Mouse (Mus musculus) heart, embryonic 16.5 days (tissue): Measurements from ENCODE around the gene Mfng. TPM values are rescaled to one million over a fixed set of nuclear protein-coding genes. Genes with fewer than 3 reads are reported as not detected.
A peak's percentile ranks its signal among the peaks of the same experiment; 100 is the strongest.

Experiments used
- ATAC-seq: fragments of 200-750 bp; cut with Nextera tagmentation; replicated peaks from 2 replicates; pipeline ENCODE4 v1.8.0; 2017; ENCODE audit warnings: moderate number of reproducible peaks; ENCODE audit not compliant: insufficient read depth, low FRiP score; ENCODE audit errors: extremely low read depth
- H3K27ac ChIP-seq: fragments of 300-500 bp; sonication (generic); 2 replicates; pipeline ENCODE4 v1.5.1; 2014; ENCODE audit warnings: mild to moderate bottlenecking, low read length, control low read depth, moderate library complexity
- H3K27me3 ChIP-seq: fragments of 300-500 bp; sonication (generic); 2 replicates; pipeline ENCODE4 v1.6.1; 2014; ENCODE audit warnings: low read length, mixed read lengths; ENCODE audit not compliant: control insufficient read depth, insufficient read depth
- H3K36me3 ChIP-seq: fragments of 300-500 bp; sonication (generic); 2 replicates; pipeline ENCODE4 v1.6.1; 2014; ENCODE audit not compliant: control insufficient read depth, insufficient read depth
- H3K4me1 ChIP-seq: fragments of 300-500 bp; sonication (generic); 2 replicates; pipeline ENCODE4 v1.6.1; 2014; ENCODE audit warnings: low read length, mixed read lengths; ENCODE audit not compliant: control insufficient read depth, insufficient read depth
- H3K4me2 ChIP-seq: fragments of 300-500 bp; sonication (generic); 2 replicates; pipeline ENCODE4 v1.6.1; 2014; ENCODE audit warnings: low read depth, mild to moderate bottlenecking, control low read depth, low read length
- H3K4me3 ChIP-seq: fragments of 300-500 bp; sonication (generic); 2 replicates; pipeline ENCODE4 v1.5.1; 2014; ENCODE audit warnings: mild to moderate bottlenecking, control low read depth, low read length
- H3K9ac ChIP-seq: fragments of 300-500 bp; sonication (generic); 2 replicates; pipeline ENCODE4 v1.6.1; 2014; ENCODE audit warnings: low read length, control low read depth
- H3K9me3 ChIP-seq: fragments of 300-500 bp; sonication (generic); replicated peaks from 2 replicates; pipeline ENCODE4 v1.6.1; 2016; ENCODE audit warnings: low read length; ENCODE audit not compliant: control insufficient read depth
- WGBS: fragments of 180-500 bp; shearing (Covaris S2); extraction: QIAGEN DNeasy Blood & Tissue Kit; methylation state at CpG from one replicate; pipeline ENCODE4 v1.1.7; 2014; 5-methylcytosine and 5-hydroxymethylcytosine counted together
- polyA plus RNA-seq: library from polyadenylated mRNA; unstranded; fragments of >200 nt; fragmentation: Nextera tagmentation; extraction: Ambion mirVana; gene quantifications from 2 replicates; pipeline ENCODE4 v1.2.1, GENCODE M21; 2015

The Mfng gene
- polyA plus RNA-seq, 1 experiment from 2014 or later, result 19.8 TPM

DNA sequence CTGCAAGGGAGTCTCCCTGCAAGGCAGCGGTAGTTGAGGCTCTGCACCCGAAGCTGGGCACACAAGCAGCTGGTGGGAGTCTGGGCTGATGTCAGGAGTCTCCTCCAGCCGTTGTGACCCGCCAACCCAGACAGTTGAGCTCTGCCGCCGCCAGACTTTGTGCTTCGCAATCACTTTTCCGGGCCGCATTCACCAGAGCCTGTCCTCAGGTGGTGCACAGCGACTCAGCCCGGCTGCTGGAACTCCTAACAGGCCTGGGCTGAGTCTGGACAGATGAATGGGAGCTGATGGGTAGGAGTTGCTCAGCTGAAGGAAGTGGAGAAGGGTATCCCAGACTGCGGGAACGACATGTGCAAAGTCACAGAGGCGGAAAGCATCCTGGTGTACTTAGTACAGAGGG lies 53.9 kb downstream of the Mfng start:
- WGBS, result 9% methylated on average over 14 of the region's 14 CpGs
- Histone ChIP-seq H3K27ac (no peak overlapping the region), H3K27me3 (peaks cover 71% of the 10 kb centered on the region), H3K4me2 (no peak overlapping the region), H3K4me3 (no peak overlapping the region), H3K9me3 (no peaks in the 10 kb centered on the region), H3K9ac (no peak overlapping the region; the same call in 1 of the 2 replicates), H3K36me3 (no peaks in the 10 kb centered on the region), H3K4me1 (peaks cover 29% of the 10 kb centered on the region)
- ATAC-seq, result no peak

DNA sequence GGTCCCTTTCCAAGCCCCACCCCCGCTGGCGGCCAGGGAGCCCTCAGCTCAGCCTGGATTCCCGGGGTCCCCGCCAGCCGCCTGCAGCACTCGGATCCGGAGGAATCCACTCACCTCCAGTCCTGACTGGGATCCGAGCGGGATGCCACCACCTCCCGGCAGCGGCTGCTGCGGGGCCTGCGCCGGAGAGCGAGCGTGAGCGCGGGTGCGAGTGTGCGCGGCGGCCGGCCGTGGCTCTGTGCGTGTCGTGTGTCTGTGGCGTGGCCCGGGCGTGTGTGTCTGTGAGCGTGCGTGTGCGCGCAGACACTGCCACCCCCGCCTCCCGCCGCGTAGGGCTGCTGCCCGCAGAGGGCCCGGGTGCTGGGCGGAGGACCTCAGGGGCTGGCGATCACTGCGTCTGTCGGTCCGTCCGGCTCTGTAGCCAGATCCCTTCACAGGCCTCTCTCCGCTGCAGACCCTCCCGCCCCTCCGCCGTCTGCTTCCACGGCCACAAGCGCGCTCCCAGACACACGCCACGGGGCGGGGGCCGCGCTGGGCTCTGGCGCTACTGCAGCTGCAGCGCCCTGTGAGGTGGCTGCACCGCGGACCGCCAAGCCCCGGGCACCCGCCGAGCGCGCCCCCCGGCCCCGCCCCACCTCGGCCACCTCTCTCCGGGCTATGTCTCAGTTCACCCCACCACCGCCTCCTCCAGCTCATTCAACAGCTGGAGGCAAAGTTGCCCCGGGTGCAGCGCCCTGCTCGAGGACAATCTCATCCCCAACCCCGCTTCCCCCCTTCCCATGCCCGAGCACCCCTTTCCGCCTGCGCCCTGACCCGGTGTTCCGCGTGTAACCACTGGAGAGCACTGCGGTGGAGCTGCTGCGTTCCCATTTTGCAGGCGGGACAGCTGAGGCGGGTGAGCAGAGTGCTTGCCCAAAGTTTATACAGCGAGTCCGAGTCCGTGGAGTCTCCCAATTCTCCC lies 54.7 kb downstream of the Mfng start, which contains the start of gene Elfn2:
Gene Elfn2, minus strand, starts transcription at position 482 of the 961 bp plus-strand sequence.
- ATAC-seq, result no peak
- H3K4me1 ChIP-seq, result peaks cover 29% of the 10 kb centered on the region
- 2% methylated on average over 83 of the region's 89 CpGs for WGBS

DNA sequence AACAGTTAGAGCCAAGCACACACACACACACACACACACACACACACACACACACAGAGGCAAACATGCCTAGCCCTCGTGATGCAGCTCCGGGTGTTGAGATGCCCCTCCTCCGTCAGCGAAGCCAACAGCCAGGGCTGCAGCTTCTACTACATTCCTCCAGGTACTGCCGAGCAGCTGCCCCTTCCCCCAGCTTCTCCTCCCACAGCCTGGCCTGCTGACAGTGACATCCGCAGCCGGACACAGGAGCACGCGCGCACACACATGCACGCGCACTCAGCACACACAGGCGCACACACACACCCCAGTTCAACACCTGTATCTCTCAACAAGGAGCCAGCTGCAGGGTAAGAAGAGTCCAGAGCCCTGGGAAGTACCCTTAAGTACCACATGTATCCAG lies 56.3 kb downstream of the Mfng start:
- H3K4me1 ChIP-seq, result peaks cover 29% of the 10 kb centered on the region
- peaks cover 84% of the 10 kb centered on the region for H3K27me3 ChIP-seq
- no peak overlapping the region for H3K4me2 ChIP-seq
- no peak for ATAC-seq
- no peak overlapping the region for H3K27ac ChIP-seq
- no peak overlapping the region for H3K9ac ChIP-seq
- H3K9me3 ChIP-seq, result no peaks in the 10 kb centered on the region
- no peaks in the 10 kb centered on the region for H3K36me3 ChIP-seq
- WGBS, result 42% methylated on average over 13 of the region's 13 CpGs
- no peak overlapping the region for H3K4me3 ChIP-seq

More for the DNA sequence above, 54.7 kb downstream of the Mfng start, which contains the start of gene Elfn2:
- H3K36me3 ChIP-seq, result no peaks in the 10 kb centered on the region
- H3K9me3 ChIP-seq, result no peaks in the 10 kb centered on the region
- H3K9ac ChIP-seq, result peak within 1 kb of the TSS; percentile 37
- H3K27ac ChIP-seq, result no peak within 1 kb of the TSS
- H3K4me2 ChIP-seq, result peak within 1 kb of the TSS; percentile 73
- H3K4me3 ChIP-seq, result peak within 1 kb of the TSS; percentile 51
- H3K27me3 ChIP-seq, result peaks cover 78% of the 10 kb centered on the region

DNA sequence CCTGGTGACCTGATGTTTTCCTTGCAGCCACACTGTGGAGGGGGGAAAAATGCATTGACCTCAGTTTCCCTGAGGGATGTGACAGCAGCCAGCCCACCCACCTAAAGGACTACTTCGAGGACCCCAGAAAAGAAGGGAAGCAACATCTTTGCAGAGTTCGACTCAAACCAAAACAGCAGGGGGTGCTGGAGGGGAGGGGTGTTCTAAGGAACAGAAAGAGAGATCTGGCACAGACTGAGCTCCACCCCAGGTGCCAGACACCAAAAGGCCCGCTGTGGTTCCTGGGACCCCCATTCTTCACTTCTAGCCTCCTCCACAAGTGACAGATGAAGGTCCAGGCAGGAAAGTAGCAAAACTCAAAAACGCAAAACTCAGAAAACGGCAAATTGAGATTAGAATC lies 57.4 kb downstream of the Mfng start:
- no peak overlapping the region for H3K4me3 ChIP-seq
- WGBS, result 34% methylated on average over 5 of the region's 5 CpGs
- ATAC-seq, result no peak

DNA sequence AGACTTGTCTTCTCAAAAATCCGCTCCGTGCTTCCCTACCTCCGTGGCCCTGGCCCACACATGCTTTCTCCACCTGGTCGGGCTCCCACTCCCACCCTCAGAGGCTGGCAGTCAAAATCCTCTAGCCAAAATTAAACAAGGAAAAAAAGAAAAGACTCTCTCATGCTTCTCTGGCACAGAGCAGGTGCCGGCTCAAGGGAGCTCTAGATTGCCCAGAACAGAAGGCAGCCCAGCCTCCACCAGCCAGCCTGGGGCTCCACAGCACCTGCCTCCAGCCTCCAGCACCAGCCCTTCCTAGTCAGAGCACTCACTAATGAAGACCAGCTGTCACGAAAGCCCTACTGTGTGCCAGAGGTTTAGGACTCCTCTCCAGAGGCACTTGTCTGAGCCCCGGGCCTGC lies 59.5 kb downstream of the Mfng start:
- Histone ChIP-seq H3K4me1 (peaks cover 9% of the 10 kb centered on the region), H3K27ac (no peak overlapping the region), H3K4me2 (no peak overlapping the region), H3K4me3 (no peak overlapping the region), H3K36me3 (no peaks in the 10 kb centered on the region), H3K27me3 (peaks cover 80% of the 10 kb centered on the region), H3K9ac (no peak overlapping the region), H3K9me3 (no peaks in the 10 kb centered on the region)
- ATAC-seq, result no peak
- 77% methylated on average over 7 of the region's 7 CpGs for WGBS

More for the DNA sequence above, 57.4 kb downstream of the Mfng start:
- H3K9ac ChIP-seq, result no peak overlapping the region
- H3K27ac ChIP-seq, result no peak overlapping the region
- H3K4me1 ChIP-seq, result peaks cover 29% of the 10 kb centered on the region
- H3K36me3 ChIP-seq, result no peaks in the 10 kb centered on the region
- no peaks in the 10 kb centered on the region for H3K9me3 ChIP-seq
- H3K27me3 ChIP-seq, result peaks cover 93% of the 10 kb centered on the region
- no peak overlapping the region for H3K4me2 ChIP-seq

DNA sequence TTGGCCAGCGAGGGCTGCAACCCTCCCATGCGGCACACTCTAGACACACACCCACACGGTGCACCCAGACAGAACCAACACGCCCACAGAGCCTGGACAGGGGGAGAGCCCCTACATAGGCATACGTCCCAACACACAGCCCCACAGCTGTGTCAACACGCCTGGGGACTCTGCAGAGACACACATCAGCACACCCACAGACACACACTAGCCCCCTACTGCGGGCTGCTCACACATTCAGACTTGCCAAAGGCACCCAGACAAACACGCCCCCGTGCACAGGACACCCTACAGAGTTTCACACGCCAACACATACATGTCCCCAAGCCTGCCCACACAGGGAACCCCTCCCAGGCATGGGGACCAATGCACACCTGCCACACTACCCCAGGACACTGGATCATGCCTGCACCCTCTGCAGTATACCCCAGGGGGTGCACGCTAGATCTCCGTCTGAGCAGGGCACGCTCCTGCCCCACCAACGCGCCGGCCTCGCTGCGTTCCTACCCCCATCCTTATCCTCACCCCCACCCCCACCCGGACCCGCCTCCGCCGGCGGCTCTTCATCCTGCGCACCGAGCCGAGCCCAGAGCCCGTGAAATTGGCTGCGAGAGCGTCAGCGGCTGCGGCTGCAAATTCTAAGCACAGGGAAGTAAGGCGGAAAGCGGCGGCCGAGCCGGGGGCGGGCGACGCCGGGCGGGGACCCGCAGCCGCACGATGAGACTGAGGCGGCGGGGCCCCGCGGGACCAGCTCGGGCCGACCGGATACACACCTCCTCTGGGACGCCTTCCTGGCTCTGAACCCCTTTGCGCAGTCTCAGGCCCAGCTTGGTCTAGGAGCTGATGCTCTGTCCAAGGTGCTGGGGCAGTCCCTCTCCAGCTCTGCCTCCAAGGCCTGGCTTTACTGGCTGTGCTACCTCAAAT lies 60.7 kb downstream of the Mfng start:
- Histone ChIP-seq H3K9me3 (no peaks in the 10 kb centered on the region), H3K27me3 (peaks cover 69% of the 10 kb centered on the region), H3K4me1 (no peaks in the 10 kb centered on the region), H3K27ac (no peak overlapping the region), H3K36me3 (no peaks in the 10 kb centered on the region), H3K4me2 (peak overlapping the region; percentile 26; the same call in 1 of the 2 replicates), H3K9ac (no peak overlapping the region), H3K4me3 (no peak overlapping the region)
- 9% methylated on average over 45 of the region's 53 CpGs for WGBS
- ATAC-seq, result no peak

DNA sequence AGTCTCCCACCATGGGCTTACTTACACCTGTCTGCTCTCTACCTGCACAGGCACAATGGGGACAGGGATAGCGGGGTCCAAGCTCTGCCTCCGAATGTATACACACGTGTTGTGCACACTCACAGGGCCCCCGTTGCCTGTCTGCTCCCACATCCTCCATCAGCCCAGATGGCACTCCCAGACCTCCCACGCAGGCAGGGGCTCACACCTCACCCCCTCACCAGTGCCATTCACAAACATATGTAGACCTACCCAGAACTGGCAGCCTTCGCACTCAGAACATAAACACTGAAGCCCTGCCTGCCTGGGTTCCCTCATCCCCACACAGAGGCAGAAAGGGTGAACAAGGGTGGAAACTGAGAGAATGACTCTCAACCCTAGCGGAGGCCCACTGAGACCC lies 61.3 kb downstream of the Mfng start:
- ATAC-seq, result no peak
- H3K36me3 ChIP-seq, result no peaks in the 10 kb centered on the region

DNA sequence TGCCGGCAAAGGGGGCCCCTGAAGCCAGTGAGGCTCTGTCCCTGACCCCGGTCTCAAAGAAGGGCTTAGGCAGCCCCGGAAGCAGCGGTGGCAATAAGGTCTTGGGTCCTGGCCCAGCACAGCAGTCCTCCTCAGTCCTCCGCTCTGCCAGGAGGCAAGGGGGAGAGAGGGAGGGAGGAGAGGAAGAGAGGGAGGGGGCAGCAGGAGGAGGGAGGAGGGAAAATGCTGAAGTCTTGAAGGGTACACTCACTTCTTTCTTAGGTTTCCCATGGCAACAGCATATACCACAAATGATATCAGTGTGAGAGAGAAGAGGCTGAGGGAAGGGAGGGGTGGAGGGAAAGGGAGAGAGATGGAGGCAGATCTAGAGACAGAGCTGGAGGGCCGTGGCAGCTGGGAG lies 62.6 kb downstream of the Mfng start:
- no peak for ATAC-seq
- H3K4me3 ChIP-seq, result no peak overlapping the region
- H3K27me3 ChIP-seq, result peaks cover 49% of the 10 kb centered on the region
- no peak overlapping the region for H3K27ac ChIP-seq
- no peaks in the 10 kb centered on the region for H3K9me3 ChIP-seq
- no peaks in the 10 kb centered on the region for H3K36me3 ChIP-seq
- no peak overlapping the region for H3K4me2 ChIP-seq
- no peaks in the 10 kb centered on the region for H3K4me1 ChIP-seq
- H3K9ac ChIP-seq, result no peak overlapping the region
- 47% methylated on average over 6 of the region's 6 CpGs for WGBS

More for the DNA sequence above, 61.3 kb downstream of the Mfng start:
- Histone ChIP-seq H3K9ac (no peak overlapping the region), H3K4me1 (no peaks in the 10 kb centered on the region), H3K27ac (no peak overlapping the region), H3K4me3 (no peak overlapping the region), H3K4me2 (no peak overlapping the region), H3K27me3 (peaks cover 62% of the 10 kb centered on the region), H3K9me3 (no peaks in the 10 kb centered on the region)
- WGBS, result 63% methylated on average over 7 of the region's 7 CpGs
